Mouse (Mus musculus): ENCODE results near the gene Vmn1r58.

GRCm38 (mm10) chr7:5448627-5449026 lies 35.4 kb upstream of the Vmn1r58 start:
- TF ChIP-seq CTCF (IDR thresholded peaks at IDR 0.05; ENCODE audit: extremely low read depth, insufficient read length, insufficient replicate concordance, low read depth, low read length): no peak
- TF ChIP-seq POLR2A (IDR thresholded peaks at IDR 0.05; ENCODE audit: low read depth, low read length): no peak
